Mouse (Mus musculus): Measurements from ENCODE around the gene Them4.
A peak's percentile ranks its signal among the peaks of the same experiment; 100 is the strongest.

Gene Them4

DNA sequence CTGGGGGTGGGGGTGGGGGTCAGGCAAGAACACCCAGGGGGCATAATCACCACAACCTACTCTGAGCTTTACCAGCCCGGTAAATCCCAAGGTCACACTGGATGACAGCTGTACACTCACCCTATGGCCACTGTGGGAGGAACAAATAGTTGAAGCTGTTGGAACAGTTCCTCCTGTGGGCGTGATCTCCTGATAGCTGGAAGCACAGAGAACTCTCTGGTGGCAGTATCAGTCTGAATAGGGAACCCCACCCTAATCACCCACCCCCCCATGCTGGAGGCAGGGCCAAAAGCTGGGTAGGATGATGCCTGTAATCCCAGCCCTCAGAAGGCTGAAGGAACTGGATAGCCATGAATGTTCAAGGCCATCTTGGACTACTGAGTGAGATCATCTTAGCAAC is 59.8 kb downstream of the Them4 start:
- DNase-seq: no peak

DNA sequence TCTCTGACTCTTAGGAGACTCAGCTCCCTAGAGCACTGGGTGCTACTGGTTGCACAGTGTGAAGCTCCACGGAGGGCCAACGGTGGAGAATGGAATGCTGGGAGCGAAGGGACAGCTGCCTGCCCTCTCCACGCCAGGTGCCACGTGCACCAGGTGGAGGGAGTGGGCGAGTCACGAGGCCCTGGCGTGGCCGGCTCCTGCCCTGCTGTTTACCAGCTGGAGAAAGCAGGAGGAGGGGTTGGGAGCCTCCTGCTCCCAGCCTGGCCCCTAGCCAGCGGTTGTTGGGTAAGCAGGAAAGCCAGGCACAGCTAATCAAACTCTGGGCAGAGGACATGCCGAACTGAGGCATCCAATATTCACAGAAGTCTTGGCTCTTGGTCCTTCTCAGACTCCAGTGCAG is 61.7 kb downstream of the Them4 start:
- DNase-seq: peak; percentile 53 to 79

DNA sequence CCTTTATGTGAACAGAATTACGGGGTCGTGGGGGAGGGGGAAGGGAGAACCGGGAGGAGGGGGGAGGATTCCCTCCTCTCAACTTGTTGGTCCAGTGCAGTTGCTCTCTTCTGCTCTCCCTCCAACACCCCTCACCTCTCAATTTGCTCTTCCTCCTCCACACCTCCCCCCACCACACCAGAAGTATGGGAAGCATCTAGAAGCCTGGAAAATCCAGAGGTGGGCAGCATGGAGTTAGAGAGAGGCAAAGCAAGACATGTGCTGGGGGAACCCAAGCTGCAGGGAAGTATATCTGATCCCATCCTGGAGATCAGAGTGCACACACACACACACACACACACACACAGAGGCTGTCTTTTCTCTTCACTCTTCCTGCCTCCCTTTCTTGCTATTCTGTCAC is 62.1 kb downstream of the Them4 start:
- DNase-seq: no peak

DNA sequence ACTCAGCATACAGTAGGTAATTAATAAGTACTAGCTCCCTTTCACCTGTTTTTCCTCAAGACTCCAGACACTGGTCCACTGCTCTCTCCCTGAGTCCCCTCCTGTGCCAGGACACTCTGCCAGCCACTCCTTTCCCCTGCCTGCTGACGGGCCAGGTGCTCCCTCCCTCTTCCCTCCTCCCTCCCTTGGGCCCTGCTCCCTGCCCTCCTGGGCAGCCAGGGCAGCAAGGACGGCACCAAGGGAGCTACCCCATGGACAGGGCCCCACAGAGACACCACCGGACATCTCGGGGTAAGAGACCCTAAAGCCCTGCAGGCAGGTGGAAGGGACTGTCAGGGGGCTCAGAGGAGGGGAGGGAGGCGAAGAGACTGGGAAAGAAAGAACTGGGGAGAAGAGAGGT is 62.8 kb downstream of the Them4 start, which contains the start of gene Rorc:
Gene Rorc (plus strand): TSS at position 154 of the 400 bp plus-strand sequence.
- peak; percentile 61 to 74 for DNase-seq

DNA sequence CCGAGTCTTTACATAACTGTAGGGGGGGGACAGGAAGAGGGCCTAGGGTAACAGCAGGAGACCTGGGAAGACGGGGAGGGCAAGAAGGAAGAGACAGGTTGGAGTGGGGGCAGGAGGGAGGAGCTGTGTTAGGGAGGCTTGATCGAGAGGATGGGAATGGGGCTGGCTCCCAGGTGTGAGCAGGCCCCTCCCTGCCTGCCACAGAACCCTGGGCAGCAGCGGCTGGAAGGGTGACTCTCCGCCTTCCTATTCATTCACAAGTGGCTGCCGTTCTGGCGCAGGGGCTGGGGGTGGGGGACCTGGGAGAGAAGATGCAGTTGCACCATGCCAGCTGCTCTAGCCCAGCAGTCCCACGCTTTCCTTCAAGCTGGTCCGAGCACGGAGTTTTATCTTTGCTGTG is 63.2 kb downstream of the Them4 start:
- peak; percentile 23 to 35 for DNase-seq

DNA sequence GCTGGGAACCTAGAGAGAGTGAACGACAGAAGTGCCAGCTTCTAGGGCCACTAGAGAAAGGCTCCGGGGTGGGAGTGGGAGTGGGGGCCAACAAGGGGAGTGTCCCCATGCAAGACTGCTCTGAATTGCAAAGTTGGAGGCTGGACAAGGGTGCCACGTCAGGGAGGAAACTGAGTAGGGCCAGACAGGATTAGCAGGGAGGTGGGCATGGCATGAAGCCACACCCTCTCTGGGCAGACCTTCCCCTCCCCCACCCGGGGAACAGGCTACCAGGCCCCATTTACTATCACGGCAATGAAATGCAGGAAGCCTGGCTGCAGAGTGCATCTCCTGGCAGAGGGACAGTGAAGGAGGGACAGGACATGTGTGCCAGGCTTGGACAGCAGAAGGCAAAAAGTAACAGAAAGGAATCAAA is 63.7 kb downstream of the Them4 start:
- peak; percentile 53 to 69 for DNase-seq

DNA sequence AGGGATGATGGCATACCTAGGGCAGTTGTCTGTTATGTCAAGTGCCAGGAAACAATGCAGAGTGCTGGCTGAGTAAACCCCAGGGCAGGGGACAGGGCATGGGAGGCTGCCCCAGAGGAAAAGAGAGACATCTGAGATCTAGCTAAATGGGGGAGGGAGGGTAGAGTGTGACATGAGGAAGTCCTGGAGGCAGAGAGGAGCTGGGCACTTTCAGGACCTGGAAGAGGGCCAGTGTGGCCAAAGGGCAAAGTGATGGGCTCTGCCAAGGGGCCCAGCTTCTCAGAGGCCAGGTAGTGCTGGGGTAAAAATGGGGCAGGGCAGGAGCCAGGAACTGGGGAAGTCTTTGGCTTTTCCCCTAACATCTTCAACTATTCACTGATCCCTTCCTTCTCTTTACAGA is 64.7 kb downstream of the Them4 start:
- no peak for DNase-seq

DNA sequence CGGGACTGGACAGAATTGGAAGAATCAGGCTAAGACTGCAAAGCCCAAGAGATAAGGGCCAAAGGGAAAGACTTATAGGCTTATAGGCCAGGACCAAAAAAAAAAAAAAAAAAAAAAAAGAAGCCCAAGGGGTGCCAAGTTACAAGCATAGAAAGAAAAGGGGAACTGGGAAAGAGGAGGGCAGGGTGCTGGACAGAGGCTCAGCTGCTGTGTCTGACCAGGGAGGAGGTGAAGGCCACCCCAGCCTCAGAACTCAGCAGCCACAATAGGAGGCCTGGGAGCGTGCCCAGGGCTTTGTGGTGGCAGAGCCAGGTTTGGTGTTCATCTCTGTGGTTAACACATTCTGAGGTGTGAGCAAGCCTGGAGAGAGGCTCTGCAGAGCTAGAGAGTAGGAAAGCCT is 65.3 kb downstream of the Them4 start:
- peak; percentile 25 to 40 for DNase-seq

DNA sequence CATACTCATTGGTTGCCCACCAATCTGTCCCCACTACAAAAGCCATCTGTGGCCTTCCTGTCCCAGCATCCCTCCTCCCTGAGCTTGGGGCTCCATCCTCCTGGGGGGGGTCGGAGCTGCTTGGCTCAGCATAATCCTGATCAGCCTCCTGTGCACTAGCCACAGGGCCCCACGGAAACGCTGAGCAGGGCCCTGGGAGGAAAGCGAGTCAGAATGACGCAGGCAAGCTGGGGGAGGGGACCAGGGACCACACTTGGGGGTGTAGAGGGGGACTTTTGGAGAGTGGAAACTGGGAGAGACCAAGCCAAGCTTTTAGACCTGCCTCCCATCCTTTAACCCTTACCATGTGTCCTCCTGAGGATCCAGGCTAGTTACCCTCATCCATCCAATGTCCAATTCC is 66.0 kb downstream of the Them4 start:
- no peak for DNase-seq

DNA sequence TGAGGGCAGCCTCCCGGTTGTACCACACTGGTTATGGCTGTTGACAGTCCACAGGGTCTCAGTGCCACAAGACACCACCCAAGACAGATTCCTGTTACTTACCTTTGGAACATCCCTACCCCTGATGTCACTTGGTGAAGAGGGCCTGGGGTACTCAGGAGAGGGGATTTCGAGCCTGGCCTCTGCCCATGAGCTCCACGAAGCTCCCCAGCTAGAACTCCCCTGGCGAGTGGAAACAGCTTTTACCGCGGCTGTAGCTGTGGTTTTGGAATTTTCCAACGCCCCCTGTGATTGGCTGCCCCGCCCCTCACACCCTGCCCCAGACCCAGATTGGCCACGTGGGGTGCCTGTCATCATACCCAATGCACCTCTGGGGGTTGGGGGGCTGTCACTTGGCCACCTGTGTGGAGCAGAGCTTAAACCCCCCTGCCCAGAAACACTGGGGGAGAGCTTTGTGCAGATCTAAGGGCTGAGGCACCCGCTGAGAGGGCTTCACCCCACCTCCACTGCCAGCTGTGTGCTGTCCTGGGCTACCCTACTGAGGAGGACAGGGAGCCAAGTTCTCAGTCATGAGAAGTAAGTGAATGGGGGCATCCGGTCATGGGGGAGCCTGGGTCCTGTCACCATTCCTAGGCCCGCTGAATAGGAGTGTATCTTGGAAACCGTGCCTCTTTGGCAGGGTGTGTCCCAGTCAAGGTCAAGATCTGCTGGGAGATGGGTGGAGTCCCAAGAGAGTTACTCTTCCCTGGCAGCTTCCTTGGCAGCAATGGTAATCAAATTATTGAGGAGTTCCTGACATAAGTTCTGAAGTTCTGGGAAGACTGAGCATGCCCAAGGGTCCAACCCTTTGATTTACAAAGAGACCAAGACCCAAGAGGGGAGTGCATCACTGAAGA is 67.4 kb downstream of the Them4 start:
- no peak for DNase-seq

DNA sequence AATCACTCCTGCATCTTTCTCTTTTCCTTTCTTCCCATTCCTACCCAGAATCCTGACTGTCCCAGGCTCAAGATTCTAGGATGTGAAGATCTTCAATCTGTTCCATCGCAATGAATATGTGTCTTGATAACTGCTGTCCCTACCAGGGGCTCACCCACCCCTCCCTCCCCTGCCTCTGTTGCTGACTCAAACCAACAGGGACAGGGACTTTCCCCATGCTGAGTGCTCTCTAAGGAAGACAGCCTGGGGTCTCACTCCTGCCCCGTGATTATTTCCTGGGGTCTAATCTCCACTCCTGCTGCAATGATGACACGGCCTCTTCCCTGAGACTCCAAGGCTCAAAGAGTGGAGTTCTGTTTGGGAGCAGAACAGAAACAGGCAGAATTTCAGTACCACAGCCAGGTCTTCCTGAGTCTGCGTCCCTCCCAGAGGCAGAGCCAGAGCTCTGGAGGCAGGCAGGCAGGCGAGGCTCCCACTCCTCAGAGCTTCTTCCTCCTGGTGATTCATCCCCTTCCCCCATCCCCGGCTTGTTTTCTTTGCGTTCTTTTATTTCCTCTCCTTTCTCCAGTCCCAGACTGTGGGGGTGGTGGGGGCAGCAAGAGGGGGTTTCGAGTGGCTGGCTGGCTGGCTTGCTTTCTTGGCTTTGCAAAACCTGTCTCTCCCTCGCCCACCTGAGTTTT is 70.1 kb downstream of the Them4 start:
- no peak for DNase-seq
